Mouse (Mus musculus): ENCODE measurements around the gene F2rl1. TPM values are rescaled to one million over a fixed set of nuclear protein-coding genes. Genes with fewer than 3 reads are reported as not detected.
A peak's percentile ranks its signal among the peaks of the same experiment; 100 is the strongest.

Gene F2rl1
- polyA plus RNA-seq, 1 experiment from 2014 or later, result 10.7 TPM

DNA sequence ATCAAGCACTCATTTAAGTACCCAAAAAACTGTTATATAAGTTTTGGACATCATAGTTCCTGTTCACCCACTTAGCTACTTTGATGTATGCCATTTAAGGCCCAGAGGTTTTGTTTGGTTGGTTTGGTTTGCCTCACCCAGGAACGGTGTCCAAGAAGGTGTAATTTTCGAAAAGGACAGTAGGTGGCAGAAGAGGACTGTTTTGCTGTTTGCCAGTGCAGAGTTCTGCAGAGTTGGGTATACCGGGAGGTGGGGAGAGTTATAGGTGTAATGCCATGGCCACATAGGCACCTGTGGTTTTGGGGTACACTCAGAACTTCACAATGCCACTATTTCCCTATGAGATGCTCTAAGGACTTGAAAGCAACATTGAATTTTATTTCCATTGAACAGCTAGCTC, 38.7 kb upstream of the F2rl1 start:
- no peak overlapping the region for H3K9ac ChIP-seq (ENCODE audit: low read length)
- H3K4me3 ChIP-seq (ENCODE audit: low read depth, low read length), result no peak overlapping the region
- H3K36me3 ChIP-seq (ENCODE audit: control insufficient read depth, insufficient read depth, low read length), result no peaks in the 10 kb centered on the region
- H3K4me1 ChIP-seq (replicated peaks; ENCODE audit: control insufficient read depth, insufficient read depth), result no peaks in the 10 kb centered on the region
- H3K27me3 ChIP-seq (ENCODE audit: control insufficient read depth, insufficient read depth, low read length), result no peaks in the 10 kb centered on the region
- peak; percentile 97 for TF ChIP-seq CTCF (IDR thresholded peaks at IDR 0.05; ENCODE audit: low read depth)
- TF ChIP-seq EP300 (optimal IDR thresholded peaks at IDR 0.05), result no peak
- H3K4me2 ChIP-seq (replicated peaks; ENCODE audit: low read depth), result no peak overlapping the region
- no peaks in the 10 kb centered on the region for H3K9me3 ChIP-seq (ENCODE audit: control insufficient read depth, low read length)
- DNase-seq (ENCODE audit: low spot score) (peak; percentile 62), ATAC-seq (ENCODE audit: low FRiP score, low TSS enrichment) (peak; percentile 77)
- no peak overlapping the region for H3K27ac ChIP-seq (replicated peaks)
- under 1% methylated on average over 3 of the region's 3 CpGs for WGBS

GRCm38 (mm10) chr13:95563066-95563610, 38.1 kb upstream of the F2rl1 start:
- 48% methylated on average over 10 of the region's 10 CpGs for WGBS
- ATAC-seq (ENCODE audit: low FRiP score, low TSS enrichment) (no peak), DNase-seq (ENCODE audit: low spot score) (no peak)
- no peaks in the 10 kb centered on the region for H3K9me3 ChIP-seq (ENCODE audit: control insufficient read depth, low read length)
- no peaks in the 10 kb centered on the region for H3K27me3 ChIP-seq (ENCODE audit: control insufficient read depth, insufficient read depth, low read length)
- no peak overlapping the region for H3K9ac ChIP-seq (ENCODE audit: low read length)
- H3K27ac ChIP-seq (replicated peaks), result no peak overlapping the region
- H3K4me3 ChIP-seq (ENCODE audit: low read depth, low read length), result no peak overlapping the region
- no peaks in the 10 kb centered on the region for H3K36me3 ChIP-seq (ENCODE audit: control insufficient read depth, insufficient read depth, low read length)
- H3K4me2 ChIP-seq (replicated peaks; ENCODE audit: low read depth), result no peak overlapping the region
- TF ChIP-seq CTCF (IDR thresholded peaks at IDR 0.05; ENCODE audit: low read depth), result no peak
- no peak for TF ChIP-seq EP300 (optimal IDR thresholded peaks at IDR 0.05)
- H3K4me1 ChIP-seq (replicated peaks; ENCODE audit: control insufficient read depth, insufficient read depth), result no peaks in the 10 kb centered on the region

GRCm38 (mm10) chr13:95557326-95557725, 32.3 kb upstream of the F2rl1 start:
- Histone ChIP-seq H3K4me1 (replicated peaks; ENCODE audit: control insufficient read depth, insufficient read depth) (no peaks in the 10 kb centered on the region), H3K9ac (ENCODE audit: low read length) (no peak overlapping the region), H3K36me3 (ENCODE audit: control insufficient read depth, insufficient read depth, low read length) (no peaks in the 10 kb centered on the region), H3K4me2 (replicated peaks; ENCODE audit: low read depth) (no peak overlapping the region), H3K9me3 (ENCODE audit: control insufficient read depth, low read length) (no peaks in the 10 kb centered on the region), H3K27ac (replicated peaks) (no peak overlapping the region), H3K4me3 (ENCODE audit: low read depth, low read length) (no peak overlapping the region), H3K27me3 (ENCODE audit: control insufficient read depth, insufficient read depth, low read length) (no peaks in the 10 kb centered on the region)
- no peak for DNase-seq (ENCODE audit: low spot score)
- TF ChIP-seq CTCF (IDR thresholded peaks at IDR 0.05; ENCODE audit: low read depth) (no peak), EP300 (optimal IDR thresholded peaks at IDR 0.05) (no peak)
- WGBS, result 80% methylated on average over 7 of the region's 7 CpGs
- no peak for ATAC-seq (ENCODE audit: low FRiP score, low TSS enrichment)

DNA sequence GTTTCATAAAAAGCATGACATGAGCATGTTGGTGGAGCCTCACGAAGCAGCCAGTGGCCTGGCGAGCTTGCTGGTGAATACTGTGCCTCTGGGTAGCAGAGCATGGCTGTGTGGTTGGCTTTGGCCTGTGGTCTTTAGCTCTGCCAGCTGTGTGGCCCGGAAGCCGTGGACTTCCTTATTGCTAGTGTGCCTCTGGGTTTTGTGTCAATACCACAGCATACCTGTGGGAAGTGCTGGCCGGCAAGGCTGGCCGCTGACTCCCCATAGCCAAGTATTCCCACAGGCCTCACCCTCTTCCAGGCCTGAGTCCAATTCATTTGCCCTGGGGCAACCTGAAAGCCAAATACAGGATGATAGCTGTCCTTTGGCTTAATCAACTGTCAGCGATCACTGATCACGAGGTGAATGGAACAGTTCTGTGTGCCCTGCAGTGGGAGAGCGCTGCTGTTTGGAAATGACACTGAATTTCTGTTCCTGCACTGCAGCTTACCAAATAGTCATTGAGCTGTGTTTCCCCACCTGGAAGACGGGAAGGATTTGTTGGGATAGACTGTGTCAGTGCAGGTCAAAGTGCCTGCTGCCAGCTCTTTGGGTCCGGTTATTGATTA, 29.0 kb upstream of the F2rl1 start:
- H3K4me2 ChIP-seq (replicated peaks; ENCODE audit: low read depth), result no peak overlapping the region
- no peak overlapping the region for H3K27ac ChIP-seq (replicated peaks)
- no peaks in the 10 kb centered on the region for H3K9me3 ChIP-seq (ENCODE audit: control insufficient read depth, low read length)
- no peak overlapping the region for H3K9ac ChIP-seq (ENCODE audit: low read length)
- no peaks in the 10 kb centered on the region for H3K36me3 ChIP-seq (ENCODE audit: control insufficient read depth, insufficient read depth, low read length)
- peaks cover 4% of the 10 kb centered on the region; the same call in 1 of the 2 replicates for H3K4me1 ChIP-seq (replicated peaks; ENCODE audit: control insufficient read depth, insufficient read depth)
- peak; percentile 56 for DNase-seq (ENCODE audit: low spot score)
- TF ChIP-seq EP300 (optimal IDR thresholded peaks at IDR 0.05) (no peak), CTCF (IDR thresholded peaks at IDR 0.05; ENCODE audit: low read depth) (no peak)
- peak; percentile 90 for ATAC-seq (ENCODE audit: low FRiP score, low TSS enrichment)
- 72% methylated on average over 11 of the region's 11 CpGs for WGBS
- H3K27me3 ChIP-seq (ENCODE audit: control insufficient read depth, insufficient read depth, low read length), result no peaks in the 10 kb centered on the region
- H3K4me3 ChIP-seq (ENCODE audit: low read depth, low read length), result no peak overlapping the region

DNA sequence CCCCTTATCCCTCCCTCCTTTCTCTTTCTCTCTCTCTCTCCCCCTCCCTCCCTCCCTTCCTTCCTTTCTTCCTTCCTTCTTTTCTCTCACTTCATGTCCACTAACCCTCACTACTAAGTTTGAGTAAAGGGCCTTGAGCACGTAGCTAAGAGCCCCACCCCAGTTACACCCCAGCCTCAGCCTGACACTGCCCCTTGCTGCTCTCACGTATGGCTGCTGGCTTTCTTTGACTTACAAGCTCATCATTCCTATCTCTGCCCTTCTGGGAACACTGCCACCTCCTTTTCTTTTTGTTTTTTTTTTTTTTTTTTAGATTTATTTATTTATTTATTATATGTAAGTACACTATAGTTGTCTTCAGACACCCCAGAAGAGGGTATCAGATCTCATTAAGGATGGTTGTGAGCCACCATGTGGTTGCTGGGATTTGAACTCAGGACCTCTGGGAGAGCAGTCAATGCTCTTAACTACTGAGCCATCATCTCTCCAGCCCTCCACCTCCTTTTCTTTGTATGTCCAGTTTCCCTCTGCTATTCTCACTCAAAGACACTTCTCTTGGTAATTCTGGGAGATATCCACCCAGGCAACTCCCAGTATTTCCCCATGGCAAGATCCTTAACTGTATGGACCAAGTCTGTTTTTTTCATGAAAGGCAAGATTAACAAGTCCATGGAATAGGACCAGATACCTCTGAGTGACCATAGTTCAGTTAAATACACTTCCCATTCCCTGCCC, 25.8 kb upstream of the F2rl1 start:
- Histone ChIP-seq H3K9me3 (ENCODE audit: control insufficient read depth, low read length) (no peaks in the 10 kb centered on the region), H3K9ac (ENCODE audit: low read length) (no peak overlapping the region), H3K4me1 (replicated peaks; ENCODE audit: control insufficient read depth, insufficient read depth) (peaks cover 4% of the 10 kb centered on the region; the same call in 1 of the 2 replicates), H3K4me2 (replicated peaks; ENCODE audit: low read depth) (no peak overlapping the region), H3K4me3 (ENCODE audit: low read depth, low read length) (no peak overlapping the region), H3K36me3 (ENCODE audit: control insufficient read depth, insufficient read depth, low read length) (no peaks in the 10 kb centered on the region), H3K27me3 (ENCODE audit: control insufficient read depth, insufficient read depth, low read length) (no peaks in the 10 kb centered on the region), H3K27ac (replicated peaks) (no peak overlapping the region)
- 63% methylated on average over 2 of the region's 2 CpGs for WGBS
- DNase-seq (ENCODE audit: low spot score), result no peak
- TF ChIP-seq CTCF (IDR thresholded peaks at IDR 0.05; ENCODE audit: low read depth) (no peak), EP300 (optimal IDR thresholded peaks at IDR 0.05) (no peak)
- no peak for ATAC-seq (ENCODE audit: low FRiP score, low TSS enrichment)

DNA sequence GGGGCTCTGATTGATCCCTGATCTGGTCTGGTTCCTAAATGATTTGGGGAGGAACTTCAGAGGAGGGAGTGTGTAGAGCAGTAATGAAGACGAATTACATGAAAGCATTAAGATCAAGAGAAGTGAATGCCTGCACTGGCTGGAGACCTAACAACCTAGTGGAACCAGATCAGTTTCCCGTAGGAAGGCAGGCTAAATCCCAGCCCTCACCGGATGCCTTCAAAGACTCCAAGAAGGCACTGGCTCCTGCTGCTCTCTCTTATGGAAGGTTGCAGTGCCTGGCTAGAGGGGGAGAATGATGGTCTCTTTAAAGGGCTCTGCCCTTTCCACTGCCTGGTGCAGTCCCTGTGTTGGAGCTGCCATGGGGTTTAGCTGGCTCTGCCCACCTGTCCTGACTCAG, 24.4 kb upstream of the F2rl1 start:
- DNase-seq (ENCODE audit: low spot score) (no peak), ATAC-seq (ENCODE audit: low FRiP score, low TSS enrichment) (no peak)
- 18% methylated on average over 3 of the region's 3 CpGs for WGBS
- no peak overlapping the region for H3K9ac ChIP-seq (ENCODE audit: low read length)
- no peak overlapping the region for H3K4me3 ChIP-seq (ENCODE audit: low read depth, low read length)
- H3K9me3 ChIP-seq (ENCODE audit: control insufficient read depth, low read length), result no peaks in the 10 kb centered on the region
- peaks cover 4% of the 10 kb centered on the region; the same call in 1 of the 2 replicates for H3K4me1 ChIP-seq (replicated peaks; ENCODE audit: control insufficient read depth, insufficient read depth)
- TF ChIP-seq CTCF (IDR thresholded peaks at IDR 0.05; ENCODE audit: low read depth), result no peak
- TF ChIP-seq EP300 (optimal IDR thresholded peaks at IDR 0.05), result no peak
- H3K4me2 ChIP-seq (replicated peaks; ENCODE audit: low read depth), result 0 out of 2 replicates have a peak overlapping the region, but pooled peaks have one; percentile 3
- no peaks in the 10 kb centered on the region for H3K27me3 ChIP-seq (ENCODE audit: control insufficient read depth, insufficient read depth, low read length)
- no peaks in the 10 kb centered on the region for H3K36me3 ChIP-seq (ENCODE audit: control insufficient read depth, insufficient read depth, low read length)
- H3K27ac ChIP-seq (replicated peaks), result no peak overlapping the region

All from stomach, postnatal 0 days (tissue).